Mouse (Mus musculus) liver, embryonic 14.5 days (tissue): Measurements from ENCODE around the gene Gadl1.

Experiments used
- CTCF ChIP-seq: IDR thresholded peaks from 2 replicates; pipeline ENCODE4 v1.5.1; 2016; ENCODE audit warnings: antibody characterized with exemption, low read depth, control low read depth
- EP300 ChIP-seq: IDR thresholded peaks from 2 replicates; pipeline ENCODE4 v1.6.1; 2016; ENCODE audit warnings: antibody characterized with exemption, low read depth

GRCm38 (mm10) chr9:115924094-115924493 is 14.8 kb downstream of the Gadl1 start:
- no peak for TF ChIP-seq CTCF
- no peak for TF ChIP-seq EP300
